Mouse (Mus musculus) embryonic fibroblast, embryonic 13.5 days (primary cell): Measurements from ENCODE around the gene Atp6v1a. TPM values are rescaled to one million over a fixed set of nuclear protein-coding genes. Genes with fewer than 3 reads are reported as not detected.

Experiments used
- H3K27ac ChIP-seq: 2 replicates; pipeline ENCODE4 v1.5.1; 2012; ENCODE audit warnings: low read length, control low read depth, inconsistent platforms; ENCODE audit not compliant: insufficient read depth
- H3K4me1 ChIP-seq: 2 replicates; pipeline ENCODE4 v1.6.1; 2011; ENCODE audit warnings: low read length; ENCODE audit not compliant: control insufficient read depth, insufficient read depth
- H3K4me3 ChIP-seq: 2 replicates; pipeline ENCODE4 v1.5.1; 2011; ENCODE audit warnings: mild to moderate bottlenecking, control low read depth, low read length; ENCODE audit not compliant: insufficient read depth
- CTCF ChIP-seq: IDR thresholded peaks from 2 replicates; pipeline ENCODE4 v1.5.1; 2011; ENCODE audit warnings: mild to moderate bottlenecking, control low read depth, low read length, moderate library complexity, borderline replicate concordance; ENCODE audit not compliant: insufficient read depth
- POLR2A ChIP-seq: IDR thresholded peaks from 2 replicates; pipeline ENCODE4 v1.6.1; 2011; ENCODE audit warnings: low read depth, mild to moderate bottlenecking, control low read depth, low read length, moderate library complexity
- polyA plus RNA-seq: library from polyadenylated mRNA; stranded (reverse); fragments of >200 nt; gene quantifications from 2 replicates; pipeline ENCODE4 v1.2.4, GENCODE M21; 2011; ENCODE audit warnings: low read depth; ENCODE audit not compliant: missing spikeins, insufficient read length

Gene Atp6v1a
- polyA plus RNA-seq, 1 experiment: 82.2 TPM

- Histone ChIP-seq H3K4me3 (no peak overlapping the region), H3K4me1 (peaks cover 4% of the 10 kb centered on the region), H3K27ac (no peak overlapping the region)
- no peak for TF ChIP-seq CTCF
- TF ChIP-seq POLR2A: no peak
Measured at GRCm38 (mm10) chr16:44099377-44099776, 40.1 kb downstream of the Atp6v1a start.

- TF ChIP-seq POLR2A: no peak
- no peak for TF ChIP-seq CTCF
- Histone ChIP-seq H3K4me3 (no peak overlapping the region), H3K4me1 (no peaks in the 10 kb centered on the region), H3K27ac (no peak overlapping the region)
Measured at GRCm38 (mm10) chr16:44087650-44088049, 51.9 kb downstream of the Atp6v1a start.

- H3K4me1 ChIP-seq: no peaks in the 10 kb centered on the region
- H3K27ac ChIP-seq: peak within 1 kb of the TSS; percentile 9; the same call in 1 of the 2 replicates
- H3K4me3 ChIP-seq: peak within 1 kb of the TSS; percentile 78
- peak; percentile 50; the same call in 1 of the 2 replicates for TF ChIP-seq CTCF
- peak; percentile 44; the same call in 1 of the 2 replicates for TF ChIP-seq POLR2A
Measured at GRCm38 (mm10) chr16:44063025-44063894, 76.2 kb downstream of the Atp6v1a start, which contains the start of gene Gramd1c. Gene Gramd1c, minus strand, starts transcription at chr16:44063345.

GRCm38 (mm10) chr16:44061341-44061740 lies 78.2 kb downstream of the Atp6v1a start:
- TF ChIP-seq POLR2A (no peak), CTCF (no peak)
- Histone ChIP-seq H3K4me1 (no peaks in the 10 kb centered on the region), H3K4me3 (no peak overlapping the region), H3K27ac (no peak overlapping the region)

- no peak overlapping the region for H3K4me3 ChIP-seq
- H3K27ac ChIP-seq: no peak overlapping the region
- no peak for TF ChIP-seq CTCF
- no peak for TF ChIP-seq POLR2A
- no peaks in the 10 kb centered on the region for H3K4me1 ChIP-seq
Measured at GRCm38 (mm10) chr16:44060604-44061286, 78.8 kb downstream of the Atp6v1a start.

- peak overlapping the region; percentile 81 for H3K27ac ChIP-seq
- H3K4me1 ChIP-seq: peaks cover 5% of the 10 kb centered on the region; the same call in 1 of the 2 replicates
- TF ChIP-seq POLR2A (no peak), CTCF (peak; percentile 63)
- no peak overlapping the region for H3K4me3 ChIP-seq
Measured at GRCm38 (mm10) chr16:44058745-44059144, 80.8 kb downstream of the Atp6v1a start.

- H3K4me3 ChIP-seq: no peak overlapping the region
- no peak for TF ChIP-seq POLR2A
- no peak for TF ChIP-seq CTCF
Measured at GRCm38 (mm10) chr16:44055766-44056165, 83.7 kb downstream of the Atp6v1a start.

GRCm38 (mm10) chr16:44053265-44053664 lies 86.2 kb downstream of the Atp6v1a start:
- TF ChIP-seq CTCF: no peak
- no peak for TF ChIP-seq POLR2A
- H3K27ac ChIP-seq: peak overlapping the region; percentile 84
- H3K4me1 ChIP-seq: peaks cover 9% of the 10 kb centered on the region
- H3K4me3 ChIP-seq: no peak overlapping the region

More at GRCm38 (mm10) chr16:44055766-44056165, 83.7 kb downstream of the Atp6v1a start:
- Histone ChIP-seq H3K27ac (no peak overlapping the region), H3K4me1 (peaks cover 9% of the 10 kb centered on the region)

GRCm38 (mm10) chr16:44052390-44052789 lies 87.1 kb downstream of the Atp6v1a start:
- peak overlapping the region; percentile 86 for H3K27ac ChIP-seq
- peaks cover 9% of the 10 kb centered on the region for H3K4me1 ChIP-seq
- no peak for TF ChIP-seq CTCF
- TF ChIP-seq POLR2A: no peak
- H3K4me3 ChIP-seq: no peak overlapping the region
